Mouse (Mus musculus) mesoderm, embryonic 11.5 days (tissue): ENCODE measurements around the gene Fancc.
A peak's percentile ranks its signal among the peaks of the same experiment; 100 is the strongest.
"Not testable (repeated sequence)": the region's sequence is repeated elsewhere in the genome, so short reads cannot be mapped to it uniquely, and the experiment has no call there.

Experiments used
- DNase-seq: peaks from one replicate; pipeline ENCODE4 v3.0.0-alpha.2; 2012; ENCODE audit warnings: low read depth, low spot score

Gene Fancc

GRCm38 (mm10) chr13:63515542-63515941, 18.5 kb upstream of the Fancc start:
- no peak for DNase-seq

- no peak for DNase-seq
These were observed 17.9 kb upstream of the Fancc start for GRCm38 (mm10) chr13:63514931-63515360.

- no peak for DNase-seq
These were observed 16.5 kb upstream of the Fancc start for GRCm38 (mm10) chr13:63513374-63514098.

- DNase-seq, result peak; percentile 67
These were observed 15.3 kb upstream of the Fancc start for GRCm38 (mm10) chr13:63512411-63512810.

GRCm38 (mm10) chr13:63507821-63508220, 10.7 kb upstream of the Fancc start:
- no peak for DNase-seq

- DNase-seq, result no peak
These were observed 10.0 kb upstream of the Fancc start for GRCm38 (mm10) chr13:63507001-63507556.

- no peak for DNase-seq
These were observed 9.3 kb upstream of the Fancc start for GRCm38 (mm10) chr13:63506364-63506763.

GRCm38 (mm10) chr13:63502391-63502790, 5.3 kb upstream of the Fancc start:
- DNase-seq, result no peak

- DNase-seq, result no peak
These were observed 2.4 kb upstream of the Fancc start for GRCm38 (mm10) chr13:63499489-63499888.

GRCm38 (mm10) chr13:63487707-63488042, 9.4 kb downstream of the Fancc start:
- no peak for DNase-seq

GRCm38 (mm10) chr13:63486791-63487706, 10.0 kb downstream of the Fancc start:
- DNase-seq, result peak; percentile 71

GRCm38 (mm10) chr13:63475356-63475755, 21.7 kb downstream of the Fancc start:
- DNase-seq, result no peak

- no peak for DNase-seq
These were observed 44.2 kb downstream of the Fancc start for GRCm38 (mm10) chr13:63452898-63453297.

- DNase-seq, result peak; percentile 36
These were observed 45.9 kb downstream of the Fancc start for GRCm38 (mm10) chr13:63451140-63451539.

GRCm38 (mm10) chr13:63445419-63445818, 51.7 kb downstream of the Fancc start:
- DNase-seq, result no peak

GRCm38 (mm10) chr13:63432759-63433158, 64.3 kb downstream of the Fancc start:
- no peak for DNase-seq

- no peak for DNase-seq
These were observed 65.3 kb downstream of the Fancc start for GRCm38 (mm10) chr13:63431857-63432191.

- peak; percentile 99 for DNase-seq
These were observed 65.8 kb downstream of the Fancc start for GRCm38 (mm10) chr13:63431030-63431856.

GRCm38 (mm10) chr13:63430681-63431029, 66.4 kb downstream of the Fancc start:
- no peak for DNase-seq

GRCm38 (mm10) chr13:63430206-63430605, 66.9 kb downstream of the Fancc start:
- no peak for DNase-seq

- not testable (repeated sequence) for DNase-seq
These were observed 68.9 kb downstream of the Fancc start for GRCm38 (mm10) chr13:63428211-63428610.

- no peak for DNase-seq
These were observed 74.0 kb downstream of the Fancc start for GRCm38 (mm10) chr13:63423060-63423459.
